Mouse (Mus musculus) thymus, postnatal 36 days (tissue): ENCODE data around the gene Plppr3.

Experiments
- DNase-seq, 2 experiments: peaks; one replicate each; pipeline ENCODE4 v3.0.0; 2022; ENCODE audit warnings: mixed read lengths in 2 of 2

Gene Plppr3

GRCm38 (mm10) chr10:79852107-79852789 is 22.2 kb downstream of the Plppr3 start:
- peak in 1 of 2 experiments; percentile 46 for DNase-seq

DNA sequence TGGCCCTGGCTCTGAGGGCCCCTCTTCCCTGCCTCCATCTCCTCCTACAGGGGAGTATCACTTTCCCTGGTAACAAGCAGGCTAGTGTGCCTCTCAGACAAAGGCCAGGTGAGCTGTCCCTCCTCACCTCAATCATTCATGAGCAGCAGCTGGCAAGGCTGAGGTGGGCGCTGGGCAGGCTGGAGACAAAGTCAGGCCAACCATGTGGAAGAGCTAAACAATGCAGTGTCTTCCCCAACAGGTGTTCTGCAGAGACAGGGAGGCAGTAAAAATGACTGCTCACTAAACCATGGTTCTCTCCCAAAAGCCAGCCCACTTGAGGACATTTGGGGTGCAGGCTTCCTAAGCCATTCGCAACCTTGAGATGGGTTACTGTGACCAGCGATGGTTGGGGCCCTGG is 22.8 kb downstream of the Plppr3 start:
- no peak for DNase-seq

DNA sequence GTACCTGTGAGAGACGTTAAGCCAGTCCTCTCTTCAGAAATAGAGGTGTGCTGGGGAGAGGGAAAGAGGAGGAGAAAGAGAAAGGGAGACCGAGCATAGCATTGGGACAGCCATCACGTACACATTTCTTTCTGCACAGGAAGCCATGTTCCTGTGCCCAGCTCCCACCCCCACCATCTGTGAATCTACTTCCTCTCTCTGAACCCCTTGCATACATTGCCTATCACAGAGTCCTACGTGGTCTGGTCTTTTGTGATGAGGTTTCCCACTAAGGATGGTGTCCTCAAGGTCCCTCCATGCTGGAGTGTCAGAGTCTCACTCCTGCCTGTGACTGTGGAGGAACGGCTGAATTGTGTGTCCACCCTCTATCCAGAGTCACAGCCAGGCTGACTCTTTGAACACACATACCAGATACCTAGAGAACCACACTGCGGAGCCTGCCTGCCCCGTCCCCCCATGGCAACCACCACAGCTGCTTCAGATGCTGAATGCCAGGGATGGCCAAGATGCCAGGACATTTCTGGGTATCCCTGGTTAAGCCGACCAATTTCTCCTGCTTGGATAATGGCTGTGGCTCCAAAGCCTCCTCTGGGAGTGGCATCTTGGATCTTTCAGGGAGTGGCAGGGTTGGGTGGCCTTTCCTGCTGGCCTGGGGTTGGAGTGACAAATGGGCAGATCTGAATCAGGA is 24.3 kb downstream of the Plppr3 start:
- DNase-seq, result peak; percentile 52 to 62

DNA sequence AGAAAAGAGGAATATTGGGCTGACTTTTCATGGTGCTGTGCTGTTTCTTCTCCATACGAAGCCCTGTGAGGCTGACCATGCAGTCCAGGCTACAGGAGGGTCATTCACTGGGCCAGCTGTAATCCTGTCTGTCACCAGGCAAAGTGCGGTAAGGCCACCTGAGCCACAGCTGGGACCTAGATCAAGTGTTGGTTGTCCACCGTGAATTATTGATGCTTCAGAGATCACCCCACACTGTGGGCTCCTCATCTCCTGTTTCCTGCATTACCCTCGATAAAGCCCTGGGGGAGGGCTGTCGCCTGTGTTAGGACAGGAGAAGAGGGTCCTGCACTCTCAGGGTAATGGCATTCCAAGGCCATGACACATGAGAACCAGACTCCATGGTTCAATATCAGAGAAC is 27.9 kb downstream of the Plppr3 start:
- no peak for DNase-seq

DNA sequence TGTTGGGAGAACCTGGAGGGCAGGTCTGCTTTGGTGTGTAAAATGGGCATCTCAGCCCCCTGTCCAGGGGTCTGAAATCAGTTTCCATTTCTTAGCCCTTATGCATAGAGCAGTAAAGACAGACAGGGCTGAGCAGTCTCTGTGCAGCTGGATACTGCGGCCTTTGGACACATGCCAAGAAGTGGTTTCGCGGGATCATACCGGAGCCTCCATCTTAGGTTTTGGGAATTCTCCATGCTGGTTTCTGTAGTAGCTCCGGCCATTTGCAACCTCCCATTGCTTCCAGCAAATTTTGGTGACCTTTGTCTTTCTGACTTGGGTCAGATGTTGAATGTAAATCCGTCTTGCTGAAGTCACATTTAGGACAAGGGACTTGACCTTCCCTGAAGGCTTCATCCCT is 31.0 kb downstream of the Plppr3 start:
- DNase-seq, result no peak

- DNase-seq, result no peak
These were observed 32.1 kb downstream of the Plppr3 start for GRCm38 (mm10) chr10:79842322-79842721.

- DNase-seq, result peak in 1 of 2 experiments; percentile 58
These were observed 33.5 kb downstream of the Plppr3 start for GRCm38 (mm10) chr10:79840644-79841551.

GRCm38 (mm10) chr10:79840091-79840490 is 34.3 kb downstream of the Plppr3 start:
- no peak for DNase-seq

GRCm38 (mm10) chr10:79838151-79838550 is 36.3 kb downstream of the Plppr3 start:
- DNase-seq, result no peak

DNA sequence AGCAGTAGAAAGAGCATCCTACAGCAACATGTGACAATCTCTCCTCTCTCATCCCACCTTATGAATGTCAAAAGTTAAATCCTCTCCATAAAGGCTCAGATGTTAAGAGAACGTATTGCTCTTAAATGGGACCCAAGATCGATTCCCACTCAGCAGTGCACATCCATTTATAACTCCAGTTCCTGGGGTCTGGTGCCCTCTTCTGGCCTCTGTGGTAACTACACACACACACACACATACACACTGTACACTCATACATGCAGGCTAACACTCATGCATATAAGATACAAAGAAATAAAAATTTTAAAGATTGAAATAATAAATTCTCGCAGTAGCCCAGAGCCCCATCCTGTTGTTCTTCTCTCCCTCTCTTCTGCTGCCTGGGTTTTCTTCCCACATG is 37.5 kb downstream of the Plppr3 start:
- no peak for DNase-seq

DNA sequence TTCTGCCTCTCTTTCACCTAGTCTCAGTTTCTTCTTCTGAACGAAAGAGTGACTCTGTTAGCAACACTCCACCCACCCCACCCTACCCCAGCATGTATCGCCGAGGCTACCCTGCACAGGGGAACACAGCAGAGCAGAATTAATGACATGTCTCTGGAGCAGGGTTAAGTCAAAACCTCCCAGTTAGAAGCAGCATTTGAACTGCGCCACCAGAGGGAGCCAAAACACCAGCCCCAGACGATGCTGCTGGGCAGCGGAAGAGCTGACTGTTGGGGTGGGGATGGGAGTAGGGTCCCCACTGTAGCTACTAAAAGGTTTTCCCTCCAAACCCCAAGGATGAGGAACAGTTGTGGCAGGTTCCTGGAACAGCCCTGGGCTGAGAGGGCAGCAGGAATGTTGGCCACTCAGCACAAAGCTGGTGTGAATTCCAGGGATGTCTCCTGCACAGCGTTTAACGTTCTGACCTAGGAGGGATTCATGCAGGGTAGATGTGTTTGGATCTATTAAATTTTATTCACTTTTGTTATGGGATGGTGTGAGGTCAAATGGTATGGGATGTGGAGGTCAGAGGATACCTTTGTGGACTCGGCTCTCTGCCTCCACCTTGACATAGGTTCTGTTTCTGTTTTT is 39.5 kb downstream of the Plppr3 start:
- peak; percentile 82 for DNase-seq

GRCm38 (mm10) chr10:79832786-79833181 is 41.6 kb downstream of the Plppr3 start:
- no peak for DNase-seq

GRCm38 (mm10) chr10:79832026-79832785 is 42.2 kb downstream of the Plppr3 start:
- peak; percentile 36 to 58 for DNase-seq

DNA sequence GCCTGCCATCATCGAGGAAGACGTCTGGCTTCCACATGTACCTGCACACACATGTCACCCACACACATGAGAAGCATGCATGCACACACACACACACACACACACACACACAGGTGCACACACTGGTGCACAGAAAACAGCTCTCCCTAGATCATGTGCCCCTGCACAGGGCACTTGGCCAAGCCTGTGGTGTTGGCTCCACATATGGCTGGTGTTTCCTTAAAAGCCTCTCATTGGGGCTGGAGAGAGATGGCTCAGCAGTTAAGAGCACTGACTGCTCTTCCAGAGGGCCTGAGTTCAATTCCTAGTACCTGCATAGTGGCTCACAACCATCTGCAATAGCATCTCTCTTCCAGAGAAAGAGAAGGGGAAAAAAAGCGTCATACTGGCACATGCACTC is 42.9 kb downstream of the Plppr3 start:
- DNase-seq, result no peak

DNA sequence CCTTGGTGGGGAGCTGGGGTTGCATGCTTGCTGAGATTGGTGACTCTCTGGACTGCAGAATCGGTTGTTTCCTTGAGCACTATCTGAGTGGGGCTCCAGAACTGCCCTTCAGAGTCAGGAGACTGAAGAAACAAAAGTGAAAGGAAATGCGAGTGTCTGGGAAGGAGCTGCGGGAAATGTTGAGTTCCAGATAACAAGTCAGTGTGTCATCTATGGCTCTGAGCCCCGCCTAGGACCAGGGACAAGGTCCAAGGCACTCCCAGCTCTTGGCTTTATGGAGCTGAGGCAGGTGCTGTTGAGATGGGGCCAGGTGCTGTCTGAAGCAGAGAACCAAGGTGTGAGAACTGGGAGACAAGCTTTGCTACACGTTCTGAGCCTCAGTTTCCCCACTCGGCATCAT is 50.0 kb downstream of the Plppr3 start:
- DNase-seq, result no peak

DNA sequence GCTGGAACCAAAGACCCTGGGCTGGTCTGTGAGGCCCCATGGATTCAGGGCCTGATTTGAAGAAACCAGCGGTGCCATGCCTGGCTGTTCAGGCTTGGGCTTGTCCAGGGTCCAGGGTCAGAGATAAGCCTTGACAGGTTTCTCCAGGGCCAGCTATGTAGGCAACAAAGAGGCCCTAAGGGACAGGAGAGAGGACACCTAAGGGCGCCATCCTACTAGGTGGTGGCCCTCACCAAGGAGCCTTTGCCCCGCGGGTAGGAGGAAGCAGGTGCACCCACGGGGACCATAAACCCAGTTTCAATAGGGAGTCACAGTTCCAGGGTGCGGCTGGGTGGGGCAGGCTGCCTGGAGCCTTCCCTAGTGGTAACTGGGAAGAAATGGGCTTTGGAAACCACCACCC is 51.4 kb downstream of the Plppr3 start:
- DNase-seq, result no peak

DNA sequence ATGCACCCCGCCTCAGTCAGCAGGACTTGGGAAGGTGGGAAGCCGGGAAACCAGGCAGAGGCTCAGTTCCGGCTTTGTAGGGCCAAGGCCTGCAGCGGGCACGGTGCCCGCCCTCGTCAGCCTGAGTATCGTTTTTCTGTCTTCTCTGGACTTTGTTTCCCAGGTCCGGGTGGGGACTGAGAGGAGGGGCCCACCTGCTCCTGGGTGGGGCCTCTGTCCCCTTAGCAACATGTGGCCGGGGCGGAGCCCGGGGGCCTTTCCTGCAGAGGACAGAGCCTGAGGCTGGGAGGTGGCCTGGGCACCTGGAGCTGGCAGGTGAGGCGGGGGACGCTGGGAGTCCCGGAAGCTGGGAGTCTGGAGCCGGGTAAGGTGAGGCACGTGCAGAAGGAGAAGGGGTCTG is 52.1 kb downstream of the Plppr3 start:
- DNase-seq, result no peak

DNA sequence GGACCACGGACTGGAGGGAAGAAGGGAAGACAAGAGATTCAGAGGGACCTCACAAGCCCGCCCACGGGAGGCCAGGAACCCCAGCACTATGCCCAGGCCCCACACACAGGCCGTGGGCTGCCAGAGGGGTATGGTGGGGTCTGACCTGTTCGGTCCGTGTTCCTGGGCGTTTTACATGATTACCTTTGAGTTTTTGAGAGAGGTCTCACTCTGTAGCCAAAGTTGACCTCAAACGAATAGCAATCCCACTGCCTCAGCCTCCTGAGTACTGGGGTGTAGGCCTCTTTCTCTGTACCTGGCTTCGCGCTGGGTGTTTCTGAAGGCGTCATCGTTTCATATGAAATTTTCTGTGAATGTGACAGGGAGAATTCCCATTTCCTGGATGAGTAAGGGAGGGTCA is 52.7 kb downstream of the Plppr3 start:
- no peak for DNase-seq

GRCm38 (mm10) chr10:79820782-79821181 is 53.7 kb downstream of the Plppr3 start, which contains the start of gene Misp:
Misp (plus strand) TSS chr10:79820989.
- DNase-seq, result no peak

DNA sequence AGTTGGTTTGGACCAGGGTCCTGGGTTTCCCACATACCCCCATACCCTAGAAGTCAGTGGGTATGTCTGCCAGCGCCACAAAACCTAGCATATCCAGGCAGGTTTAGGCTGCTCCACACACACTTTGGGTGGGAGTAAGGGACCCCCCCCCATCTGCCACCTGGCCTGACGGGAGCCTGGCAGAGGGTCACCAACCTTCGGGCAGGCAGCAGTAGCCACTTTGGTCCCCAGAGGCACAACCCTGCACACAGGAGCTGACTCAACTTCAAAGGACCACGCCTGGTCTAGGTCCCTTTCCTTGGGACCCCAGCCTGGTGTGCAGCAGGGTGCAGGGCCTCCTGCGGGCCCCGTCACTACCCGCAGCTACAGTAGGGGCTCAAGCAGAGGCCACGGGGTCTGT is 54.2 kb downstream of the Plppr3 start:
- DNase-seq, result no peak

DNA sequence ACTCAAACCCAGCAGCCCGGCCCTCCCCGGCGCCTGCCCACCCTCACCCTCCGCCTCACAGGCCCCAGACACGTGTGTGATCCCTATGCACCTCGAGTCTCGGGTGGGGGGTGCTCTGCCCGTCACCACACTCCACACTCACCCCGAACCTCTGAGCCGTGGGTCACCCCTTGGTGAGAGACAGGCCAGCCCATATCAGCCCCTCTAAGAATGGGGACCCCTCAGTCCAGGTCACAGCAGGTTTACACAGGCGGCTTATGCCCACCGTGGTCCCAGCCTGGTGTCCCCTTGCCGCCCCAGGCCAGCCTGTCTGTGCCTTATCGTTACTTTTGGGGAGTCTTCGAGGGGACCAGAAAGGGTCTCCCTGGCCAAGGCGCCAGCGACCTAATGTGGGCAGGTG is 54.8 kb downstream of the Plppr3 start:
- DNase-seq, result no peak

DNA sequence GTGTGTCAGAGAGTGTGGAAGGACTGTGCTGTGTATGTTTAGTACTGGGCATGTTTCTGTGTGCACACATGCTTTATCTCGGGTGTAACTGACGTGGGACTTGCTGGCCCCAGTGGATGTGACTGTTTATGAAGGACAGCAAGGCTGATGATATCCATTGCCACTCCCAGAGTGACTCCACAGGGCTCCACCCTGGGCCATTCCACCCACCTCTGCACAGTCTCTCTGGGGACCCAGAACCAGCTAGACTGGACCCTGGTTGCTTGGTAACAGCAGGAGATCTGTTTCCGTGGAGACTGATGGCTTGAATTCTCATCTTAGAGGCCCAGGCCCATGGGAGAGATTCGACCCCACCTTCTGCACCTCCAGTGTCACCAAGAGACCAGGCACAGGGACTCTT is 56.2 kb downstream of the Plppr3 start:
- no peak for DNase-seq
